Mouse (Mus musculus) kidney, embryonic 16.5 days (tissue): ENCODE data around the gene Fn1. TPM values are rescaled to one million over a fixed set of nuclear protein-coding genes. Genes with fewer than 3 reads are reported as not detected.

Experiments used
- ATAC-seq: fragments of 200-750 bp; cut with Nextera tagmentation; 2 replicates; pipeline ENCODE4 v1.8.0; 2017; ENCODE audit warnings: moderate TSS enrichment; ENCODE audit not compliant: low FRiP score, low TSS enrichment
- H3K27ac ChIP-seq: fragments of 300-500 bp; sonication (generic); 2 replicates; pipeline ENCODE4 v1.5.1; 2014; ENCODE audit warnings: low read length
- H3K27me3 ChIP-seq: fragments of 300-500 bp; sonication (generic); 2 replicates; pipeline ENCODE4 v1.6.1; 2014; ENCODE audit warnings: low read length, control low read depth, mixed read lengths; ENCODE audit not compliant: insufficient read depth
- H3K36me3 ChIP-seq: fragments of 300-500 bp; sonication (generic); 2 replicates; pipeline ENCODE4 v1.6.1; 2014; ENCODE audit warnings: low read length, control low read depth, mixed read lengths; ENCODE audit not compliant: insufficient read depth
- H3K4me1 ChIP-seq: fragments of 300-500 bp; sonication (generic); 2 replicates; pipeline ENCODE4 v1.6.1; 2014; ENCODE audit warnings: low read length, control low read depth, mixed read lengths; ENCODE audit not compliant: insufficient read depth
- H3K4me2 ChIP-seq: fragments of 300-500 bp; sonication (generic); replicated peaks from 2 replicates; pipeline ENCODE4 v1.6.1; 2014; ENCODE audit warnings: low read depth, low read length
- H3K4me3 ChIP-seq: fragments of 300-500 bp; sonication (generic); 2 replicates; pipeline ENCODE4 v1.5.1; 2014; ENCODE audit warnings: mild to moderate bottlenecking, low read length
- H3K9ac ChIP-seq: fragments of 300-500 bp; sonication (generic); replicated peaks from 2 replicates; pipeline ENCODE4 v1.6.1; 2014; ENCODE audit warnings: low read length
- H3K9me3 ChIP-seq: fragments of 300-500 bp; sonication (generic); 2 replicates; pipeline ENCODE4 v1.6.1; 2016; ENCODE audit warnings: low read length, control low read depth
- WGBS: fragments of 180-500 bp; shearing (Covaris S2); extraction: QIAGEN DNeasy Blood & Tissue Kit; methylation state at CpG from one replicate; pipeline ENCODE4 v1.1.7; 2014; 5-methylcytosine and 5-hydroxymethylcytosine counted together
- polyA plus RNA-seq: library from polyadenylated mRNA; unstranded; fragments of >200 nt; fragmentation: Nextera tagmentation; extraction: Ambion mirVana; gene quantifications from 2 replicates; pipeline ENCODE4 v1.2.1, GENCODE M21; 2015

The Fn1 gene
- polyA plus RNA-seq, 1 experiment from 2014 or later = 168 TPM

DNA sequence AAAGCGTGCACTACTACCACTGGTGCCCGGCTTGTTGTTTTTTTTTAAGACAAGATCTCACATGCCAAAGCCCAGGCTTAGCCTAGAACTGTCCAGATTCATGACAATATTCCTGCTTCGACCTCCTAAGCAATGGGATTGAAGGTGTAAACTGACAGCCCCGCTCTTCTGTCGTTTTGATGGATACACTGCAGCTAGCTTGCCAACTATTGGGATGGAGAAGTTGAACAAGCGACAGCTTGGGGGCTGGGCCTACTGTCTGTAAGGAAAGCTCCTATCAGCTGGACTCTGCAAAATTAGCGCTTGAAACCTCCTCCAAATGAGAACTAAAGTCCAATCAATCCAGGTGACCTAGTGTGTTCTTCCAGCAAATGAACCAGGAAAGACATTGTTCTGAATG, 69.1 kb downstream of the Fn1 start:
- WGBS = 91% methylated on average over 7 of the region's 7 CpGs
- Histone ChIP-seq H3K9me3 (no peaks in the 10 kb centered on the region), H3K27me3 (no peaks in the 10 kb centered on the region), H3K4me1 (no peaks in the 10 kb centered on the region), H3K4me2 (no peak overlapping the region), H3K9ac (no peak overlapping the region), H3K27ac (no peak overlapping the region), H3K4me3 (no peak overlapping the region), H3K36me3 (peaks cover 51% of the 10 kb centered on the region)
- no peak for ATAC-seq

DNA sequence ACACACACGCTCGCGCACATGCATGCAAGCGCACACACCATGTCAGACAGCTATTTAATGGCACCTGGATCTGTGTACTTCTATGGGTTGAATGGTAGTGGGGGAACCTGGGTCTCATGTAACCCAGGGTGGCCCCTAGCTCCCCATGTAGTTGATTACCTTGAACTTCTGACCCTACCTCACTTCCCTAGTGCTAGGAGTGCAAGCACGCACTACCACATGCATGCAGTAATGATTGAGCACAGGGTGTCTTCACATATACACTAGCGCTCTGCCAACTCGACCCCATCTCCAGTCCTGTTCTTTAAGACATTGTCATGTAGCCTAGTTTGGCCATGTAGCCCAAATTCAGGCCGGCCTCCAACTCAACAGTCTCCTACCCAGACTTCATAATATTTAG, 69.7 kb downstream of the Fn1 start:
- Histone ChIP-seq H3K4me2 (no peak overlapping the region), H3K36me3 (peaks cover 52% of the 10 kb centered on the region), H3K4me1 (no peaks in the 10 kb centered on the region), H3K27me3 (no peaks in the 10 kb centered on the region), H3K9me3 (no peaks in the 10 kb centered on the region), H3K27ac (no peak overlapping the region), H3K9ac (no peak overlapping the region), H3K4me3 (no peak overlapping the region)
- ATAC-seq = no peak
- WGBS = 93% methylated on average over 8 of the region's 8 CpGs

DNA sequence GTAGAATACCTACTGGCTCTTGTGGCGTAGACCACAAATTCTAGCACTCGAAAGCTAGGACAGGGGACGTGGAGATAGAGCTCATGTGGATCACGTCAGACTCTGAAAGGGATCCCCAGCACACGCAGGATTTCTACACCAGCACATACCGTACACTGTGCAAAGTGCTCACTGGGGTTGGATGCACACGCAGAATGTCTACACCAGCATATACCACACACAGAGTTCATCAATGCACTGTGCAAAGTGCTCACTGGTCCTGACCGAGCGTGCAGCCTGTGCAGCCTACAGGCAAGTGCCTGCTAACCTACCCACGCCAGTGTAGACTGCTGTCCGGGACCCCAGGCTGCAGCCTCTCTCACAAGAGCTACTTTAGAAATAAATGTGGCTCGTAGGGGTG, 72.6 kb downstream of the Fn1 start:
- H3K4me1 ChIP-seq = no peaks in the 10 kb centered on the region
- ATAC-seq = 0 out of 2 replicates have a peak, but pooled peaks have one; percentile 46
- no peak overlapping the region for H3K4me2 ChIP-seq
- 91% methylated on average over 12 of the region's 12 CpGs for WGBS
- no peaks in the 10 kb centered on the region for H3K27me3 ChIP-seq
- no peaks in the 10 kb centered on the region; the same call in 1 of the 2 replicates for H3K9me3 ChIP-seq
- no peak overlapping the region for H3K27ac ChIP-seq
- peaks cover 54% of the 10 kb centered on the region for H3K36me3 ChIP-seq
- no peak overlapping the region for H3K9ac ChIP-seq
- no peak overlapping the region for H3K4me3 ChIP-seq

DNA sequence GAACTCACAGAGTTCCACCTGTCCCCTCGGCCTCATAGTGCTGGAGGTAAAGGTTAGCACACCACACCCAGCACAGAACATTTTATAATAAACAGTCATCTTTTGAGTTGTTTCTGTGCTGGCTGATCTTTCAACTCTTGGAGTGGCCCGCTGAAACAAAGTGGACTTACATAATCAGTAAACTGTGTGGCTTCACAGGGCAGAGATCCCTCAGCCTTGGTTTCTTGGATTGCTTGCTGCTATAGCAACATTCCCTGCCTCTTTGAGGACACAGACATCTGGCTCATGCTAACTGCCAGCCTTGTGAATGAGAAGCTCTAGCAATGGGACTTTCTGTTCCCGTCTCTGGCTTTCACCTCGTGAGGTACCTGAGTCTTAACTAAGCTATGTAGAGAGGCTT, 73.5 kb downstream of the Fn1 start:
- Histone ChIP-seq H3K4me1 (no peaks in the 10 kb centered on the region), H3K36me3 (peaks cover 49% of the 10 kb centered on the region), H3K27ac (no peak overlapping the region), H3K9ac (no peak overlapping the region), H3K4me2 (no peak overlapping the region), H3K27me3 (no peaks in the 10 kb centered on the region), H3K4me3 (no peak overlapping the region), H3K9me3 (no peaks in the 10 kb centered on the region; the same call in 1 of the 2 replicates)
- WGBS = 81% methylated on average over 4 of the region's 4 CpGs
- ATAC-seq = no peak

DNA sequence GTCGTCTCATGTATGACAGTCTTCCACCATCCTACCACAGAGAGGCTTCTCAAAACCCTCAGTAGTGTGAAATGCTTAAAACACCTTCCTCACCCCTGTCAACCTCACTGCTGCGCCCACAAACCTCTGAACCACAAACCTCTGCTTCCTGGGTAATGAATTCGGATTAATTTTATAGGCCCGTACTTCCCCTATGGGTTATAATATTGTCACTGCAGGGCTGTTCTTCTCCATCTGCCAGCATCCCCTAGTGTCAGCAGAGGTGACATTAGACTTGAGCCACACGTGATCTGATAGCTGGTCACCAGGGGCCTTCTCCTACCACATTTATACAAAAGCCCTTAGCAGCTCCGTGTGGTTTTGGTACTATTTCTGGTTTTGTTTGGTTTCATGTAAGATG, 76.2 kb downstream of the Fn1 start:
- H3K36me3 ChIP-seq = peaks cover 67% of the 10 kb centered on the region
- H3K4me1 ChIP-seq = no peaks in the 10 kb centered on the region
- H3K9me3 ChIP-seq = no peaks in the 10 kb centered on the region; the same call in 1 of the 2 replicates
- 93% methylated on average over 6 of the region's 6 CpGs for WGBS
- no peaks in the 10 kb centered on the region for H3K27me3 ChIP-seq
- H3K4me3 ChIP-seq = no peak overlapping the region
- H3K4me2 ChIP-seq = no peak overlapping the region
- no peak for ATAC-seq
- H3K27ac ChIP-seq = no peak overlapping the region
- no peak overlapping the region for H3K9ac ChIP-seq

DNA sequence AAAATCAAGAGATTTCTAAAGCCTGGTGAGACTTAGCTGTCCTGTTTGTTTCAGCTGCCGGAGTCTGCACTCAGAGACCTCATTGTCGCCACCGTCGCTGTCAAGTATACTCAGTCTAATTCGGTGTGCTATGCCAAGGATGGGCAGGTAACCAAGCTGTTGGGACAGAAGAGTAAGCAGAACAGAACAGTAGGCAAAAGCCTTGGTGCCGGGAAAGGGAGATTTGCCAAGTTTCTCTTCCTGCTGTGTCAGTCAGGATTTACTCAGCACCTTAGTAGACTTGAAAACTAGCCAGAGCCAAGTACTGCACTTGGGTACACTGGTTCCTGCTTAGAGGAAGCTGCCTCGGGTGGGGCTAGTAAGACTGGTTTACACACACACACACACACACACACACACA, 77.0 kb downstream of the Fn1 start:
- Histone ChIP-seq H3K4me2 (no peak overlapping the region), H3K4me3 (no peak overlapping the region), H3K4me1 (no peaks in the 10 kb centered on the region), H3K27ac (no peak overlapping the region), H3K36me3 (peaks cover 76% of the 10 kb centered on the region), H3K9me3 (no peaks in the 10 kb centered on the region; the same call in 1 of the 2 replicates), H3K9ac (no peak overlapping the region), H3K27me3 (no peaks in the 10 kb centered on the region)
- ATAC-seq = no peak
- WGBS = 96% methylated on average over 7 of the region's 7 CpGs

DNA sequence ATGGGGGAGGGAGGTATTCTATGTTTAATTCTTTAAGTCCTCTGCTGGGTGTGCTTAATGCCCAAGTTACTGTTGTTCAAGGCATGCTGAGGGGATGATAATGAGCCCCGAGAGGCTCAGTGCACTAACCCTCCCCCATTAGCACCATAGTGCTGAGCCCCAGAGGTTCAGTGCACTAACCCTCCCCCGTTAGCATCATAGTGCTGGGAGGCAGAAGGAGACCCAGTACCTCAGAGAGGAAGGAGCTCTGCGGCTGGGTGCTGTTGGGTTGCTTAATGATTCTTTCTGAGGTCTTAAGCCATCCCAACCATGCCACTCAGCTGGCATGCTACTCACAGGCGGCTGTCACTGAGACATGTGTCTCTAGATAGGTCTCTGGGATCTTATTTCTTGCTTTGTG, 82.9 kb downstream of the Fn1 start:
- no peaks in the 10 kb centered on the region for H3K4me1 ChIP-seq
- H3K27me3 ChIP-seq = no peaks in the 10 kb centered on the region
- H3K9me3 ChIP-seq = no peaks in the 10 kb centered on the region
- no peak overlapping the region for H3K9ac ChIP-seq
- no peak overlapping the region for H3K4me2 ChIP-seq
- H3K4me3 ChIP-seq = no peak overlapping the region
- no peak for ATAC-seq
- H3K36me3 ChIP-seq = peaks cover 76% of the 10 kb centered on the region
- H3K27ac ChIP-seq = no peak overlapping the region
- WGBS = 86% methylated on average over 4 of the region's 4 CpGs

DNA sequence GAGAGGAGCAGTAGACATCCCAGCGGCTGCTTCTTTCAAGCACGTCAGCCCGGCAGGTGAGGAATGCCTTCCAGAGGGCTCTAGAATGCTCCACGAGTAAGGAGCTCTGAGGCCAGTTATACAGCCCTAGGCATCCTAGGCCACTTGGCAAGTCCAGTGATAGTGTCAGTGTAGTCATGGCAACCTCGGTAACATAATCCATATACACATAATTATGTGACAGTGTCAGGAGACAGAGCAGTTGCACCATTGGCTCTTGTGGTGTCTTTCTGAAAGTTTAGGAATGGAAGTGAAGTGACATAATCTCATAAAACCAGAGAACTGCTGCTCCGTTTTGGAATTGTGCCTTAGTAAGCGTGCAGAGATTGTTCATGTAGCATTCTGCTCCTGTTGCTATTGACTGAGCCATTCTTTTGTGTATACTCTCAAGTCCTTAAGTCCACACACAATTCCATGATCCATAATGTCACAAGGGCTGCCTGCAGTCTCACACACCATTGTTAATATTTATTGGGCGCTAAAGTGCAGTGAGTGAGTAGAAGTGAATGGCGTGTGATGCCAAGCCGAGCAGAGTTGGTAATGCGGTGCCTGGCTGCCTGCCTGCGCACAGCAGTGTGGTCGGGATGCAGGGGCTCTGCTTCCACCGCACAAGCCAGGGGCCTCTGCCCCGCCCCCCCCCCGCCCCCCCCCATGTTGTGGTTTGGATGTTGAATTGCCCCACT, 85.0 kb downstream of the Fn1 start:
- no peak overlapping the region for H3K4me3 ChIP-seq
- peaks cover 87% of the 10 kb centered on the region for H3K36me3 ChIP-seq
- no peaks in the 10 kb centered on the region for H3K4me1 ChIP-seq
- no peak for ATAC-seq
- no peaks in the 10 kb centered on the region for H3K27me3 ChIP-seq
- H3K4me2 ChIP-seq = no peak overlapping the region
- H3K9me3 ChIP-seq = no peaks in the 10 kb centered on the region
- WGBS = 88% methylated on average over 16 of the region's 16 CpGs
- H3K9ac ChIP-seq = no peak overlapping the region
- H3K27ac ChIP-seq = no peak overlapping the region

DNA sequence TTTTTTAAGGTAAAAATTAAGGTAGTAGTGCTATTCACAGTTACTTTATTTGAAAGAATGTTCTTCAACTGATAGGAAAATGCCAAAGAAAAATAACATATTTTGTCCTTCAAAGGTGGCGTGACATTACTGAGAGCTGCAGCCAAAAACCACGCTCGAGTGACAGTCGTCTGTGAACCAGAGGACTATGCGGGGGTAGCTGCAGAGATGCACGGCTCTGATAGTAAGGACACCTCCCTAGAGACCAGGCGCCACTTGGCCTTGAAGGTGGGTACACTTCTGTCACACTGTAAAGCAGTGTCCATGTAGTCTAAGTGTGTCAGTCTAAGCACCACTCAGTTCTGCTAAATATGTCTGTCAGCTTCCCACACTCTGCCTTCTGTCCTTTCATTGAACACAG, 88.7 kb downstream of the Fn1 start:
- no peak overlapping the region for H3K27ac ChIP-seq
- H3K9ac ChIP-seq = no peak overlapping the region
- H3K4me3 ChIP-seq = no peak overlapping the region
- peaks cover 84% of the 10 kb centered on the region for H3K36me3 ChIP-seq
- peaks cover 10% of the 10 kb centered on the region; the same call in 1 of the 2 replicates for H3K9me3 ChIP-seq
- WGBS = 94% methylated on average over 7 of the region's 7 CpGs
- H3K4me1 ChIP-seq = no peaks in the 10 kb centered on the region
- H3K4me2 ChIP-seq = no peak overlapping the region
- H3K27me3 ChIP-seq = no peaks in the 10 kb centered on the region
- ATAC-seq = no peak

DNA sequence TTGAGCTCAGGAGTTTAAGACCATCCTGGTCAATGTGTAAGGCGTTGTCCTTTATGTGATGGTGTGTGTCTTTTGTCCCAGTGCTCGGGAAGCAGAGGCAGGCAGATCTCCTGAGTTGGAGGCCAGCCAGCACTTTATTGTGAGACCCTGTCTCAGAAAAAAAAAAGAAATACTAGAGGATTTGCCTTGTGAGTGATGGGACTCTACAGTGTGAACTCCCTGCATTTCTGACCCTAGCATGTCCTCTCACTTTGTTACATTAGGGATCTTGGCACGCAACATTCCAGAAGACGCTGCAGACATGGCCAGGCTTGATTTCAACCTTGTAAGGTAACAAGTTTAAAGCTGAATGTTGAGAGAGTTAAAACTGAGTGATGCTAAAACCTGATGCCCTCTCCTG, 92.4 kb downstream of the Fn1 start:
- peaks cover 51% of the 10 kb centered on the region for H3K36me3 ChIP-seq
- ATAC-seq = no peak
- no peak overlapping the region for H3K4me2 ChIP-seq
- no peak overlapping the region for H3K4me3 ChIP-seq
- no peak overlapping the region for H3K9ac ChIP-seq
- no peak overlapping the region for H3K27ac ChIP-seq
- peaks cover 11% of the 10 kb centered on the region for H3K4me1 ChIP-seq
- 94% methylated on average over 4 of the region's 4 CpGs for WGBS
- peaks cover 10% of the 10 kb centered on the region; the same call in 1 of the 2 replicates for H3K9me3 ChIP-seq
- no peaks in the 10 kb centered on the region for H3K27me3 ChIP-seq
